Mouse (Mus musculus): Measurements from ENCODE around the gene Srp54b. TPM values are rescaled to one million over a fixed set of nuclear protein-coding genes. Genes with fewer than 3 reads are reported as not detected.
"Not testable (repeated sequence)": the region's sequence is repeated elsewhere in the genome, so short reads cannot be mapped to it uniquely, and the experiment has no call there.

The Srp54b gene
- 35.8 and 40.3 TPM in 2 replicates for polyA plus RNA-seq (2016; fragmentation: Nextera tagmentation; extraction: Ambion mirVana)

GRCm38 (mm10) chr12:55154559-55155448 is at the start of gene Srp54b:
Gene Srp54b (plus strand): TSS chr12:55155104.
- WGBS (ENCODE audit: insufficient replicate concordance): no CpG with 5 or more reads among the region's 57 CpGs
- not testable (repeated sequence) for H3K27ac ChIP-seq; H3K36me3 ChIP-seq; H3K9me3 ChIP-seq (replicated peaks); H3K4me2 ChIP-seq; H3K4me1 ChIP-seq; H3K27me3 ChIP-seq (replicated peaks)
- peak within 1 kb of the TSS; percentile 48; the same call in 1 of the 2 replicates for H3K9ac ChIP-seq
- H3K4me3 ChIP-seq: peak within 1 kb of the TSS; percentile 48
- peak; percentile 97 for ATAC-seq

DNA sequence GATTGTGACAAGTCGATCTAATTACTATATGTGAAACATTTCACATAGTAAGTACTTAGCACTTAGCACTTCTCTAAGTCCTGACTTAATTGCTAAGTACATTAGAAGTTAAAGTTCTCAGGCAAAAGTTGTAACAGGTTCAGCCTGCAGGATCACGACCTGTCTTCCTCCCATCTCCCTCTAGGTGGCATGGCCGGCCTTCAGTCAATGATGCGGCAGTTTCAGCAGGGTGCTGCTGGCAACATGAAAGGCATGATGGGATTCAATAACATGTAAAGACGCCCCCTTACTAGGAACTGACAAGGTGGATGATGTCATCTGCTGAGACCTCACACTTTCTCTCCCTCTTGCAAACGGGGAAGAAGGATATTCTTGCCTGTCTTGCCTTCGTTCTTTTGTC is 42.3 kb upstream of the Srp54b start:
- not testable (repeated sequence) for H3K27ac ChIP-seq; H3K27me3 ChIP-seq (replicated peaks); H3K9ac ChIP-seq; ATAC-seq; H3K4me1 ChIP-seq; H3K9me3 ChIP-seq (replicated peaks); H3K4me2 ChIP-seq; H3K4me3 ChIP-seq; H3K36me3 ChIP-seq
- WGBS (ENCODE audit: insufficient replicate concordance): no CpG with 5 or more reads among the region's 7 CpGs

GRCm38 (mm10) chr12:55124242-55124641 is 30.7 kb upstream of the Srp54b start, which contains the start of gene Fam177a:
Gene Fam177a (plus strand): TSS chr12:55124469.
- H3K9ac ChIP-seq; H3K36me3 ChIP-seq; H3K27me3 ChIP-seq (replicated peaks); H3K9me3 ChIP-seq (replicated peaks); H3K4me2 ChIP-seq; H3K4me3 ChIP-seq; H3K27ac ChIP-seq; H3K4me1 ChIP-seq: not testable (repeated sequence)
- no CpG with 5 or more reads among the region's 40 CpGs for WGBS (ENCODE audit: insufficient replicate concordance)
- ATAC-seq: peak; percentile 97

- H3K9ac ChIP-seq; H3K36me3 ChIP-seq; H3K27ac ChIP-seq; H3K4me1 ChIP-seq; H3K9me3 ChIP-seq (replicated peaks); H3K4me2 ChIP-seq; H3K27me3 ChIP-seq (replicated peaks); H3K4me3 ChIP-seq: not testable (repeated sequence)
- peak; percentile 78 for ATAC-seq
- WGBS (ENCODE audit: insufficient replicate concordance): no CpG with 5 or more reads among the region's 18 CpGs
Measured at GRCm38 (mm10) chr12:55124731-55125130, 30.2 kb upstream of the Srp54b start.

DNA sequence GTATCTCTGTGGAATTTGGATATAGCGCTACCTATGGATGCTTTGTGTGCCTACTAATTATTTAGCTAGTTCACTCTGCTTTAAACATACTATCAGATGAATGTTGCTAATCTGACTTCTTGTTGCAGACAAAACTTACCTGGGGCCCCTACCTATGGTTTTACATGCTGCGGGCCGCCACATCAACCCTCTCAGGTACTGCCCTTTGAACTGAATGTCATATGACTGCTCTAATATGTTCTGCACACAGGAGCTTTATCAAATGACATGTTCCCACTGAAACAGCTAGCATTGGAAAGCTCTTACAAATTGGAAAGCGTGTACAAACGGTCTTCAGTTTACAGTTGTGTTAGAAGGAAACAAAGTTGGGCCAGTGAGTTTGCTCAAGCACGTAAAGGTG is 19.4 kb upstream of the Srp54b start:
- not testable (repeated sequence) for H3K36me3 ChIP-seq

DNA sequence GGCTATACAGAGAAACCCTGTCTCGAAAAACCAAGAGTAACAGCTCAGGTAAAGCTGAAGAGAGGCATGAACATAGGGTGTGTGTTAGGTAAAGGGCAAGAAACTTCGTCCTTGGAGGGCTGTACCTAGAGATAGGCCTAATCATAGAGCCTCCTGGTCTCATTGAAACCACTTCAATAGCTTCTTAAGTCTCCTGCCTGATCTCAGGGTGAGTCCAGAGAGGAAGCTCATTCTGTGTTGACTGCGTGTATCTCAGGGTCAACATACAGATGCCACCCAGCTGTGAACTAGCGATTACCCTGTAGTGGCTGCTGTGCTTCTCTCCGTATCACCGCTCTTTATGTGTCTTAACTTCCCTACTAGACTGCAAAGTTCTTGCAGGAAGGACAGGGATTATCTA is 17.0 kb upstream of the Srp54b start:
- H3K9ac ChIP-seq; H3K9me3 ChIP-seq (replicated peaks); H3K27ac ChIP-seq; H3K4me3 ChIP-seq; H3K36me3 ChIP-seq; H3K4me1 ChIP-seq; H3K4me2 ChIP-seq; H3K27me3 ChIP-seq (replicated peaks): not testable (repeated sequence)
- WGBS (ENCODE audit: insufficient replicate concordance): no CpG with 5 or more reads among the region's 6 CpGs
- peak; percentile 65 for ATAC-seq

More for the DNA sequence above, 19.4 kb upstream of the Srp54b start:
- not testable (repeated sequence) for H3K4me2 ChIP-seq; H3K4me1 ChIP-seq; H3K4me3 ChIP-seq; H3K9me3 ChIP-seq (replicated peaks); H3K27me3 ChIP-seq (replicated peaks); ATAC-seq; H3K9ac ChIP-seq; H3K27ac ChIP-seq
- no CpG with 5 or more reads among the region's 6 CpGs for WGBS (ENCODE audit: insufficient replicate concordance)

DNA sequence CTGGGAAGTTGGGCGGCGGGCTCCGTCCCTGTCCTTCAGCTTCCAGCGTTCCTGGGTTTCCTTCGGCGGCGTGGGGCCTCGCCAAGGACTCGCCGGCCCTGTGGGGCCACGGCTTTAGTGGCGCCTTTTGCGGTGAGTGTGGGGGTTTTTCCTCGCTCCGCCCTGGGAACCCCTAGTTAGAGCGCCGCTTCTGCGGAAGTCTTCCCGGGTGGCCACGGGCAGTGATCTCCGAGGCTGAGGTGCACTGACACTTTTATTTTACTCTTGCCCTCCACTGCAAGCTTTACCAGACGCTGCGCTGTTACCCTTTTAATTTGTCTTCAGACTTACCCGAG is 512 bp downstream of the Srp54b start:
- H3K4me1 ChIP-seq; H3K27me3 ChIP-seq (replicated peaks); H3K4me2 ChIP-seq; H3K9me3 ChIP-seq (replicated peaks); H3K27ac ChIP-seq; H3K36me3 ChIP-seq: not testable (repeated sequence)
- peak overlapping the region; percentile 48; the same call in 1 of the 2 replicates for H3K9ac ChIP-seq
- peak; percentile 42 for ATAC-seq
- H3K4me3 ChIP-seq: peak overlapping the region; percentile 48
- WGBS (ENCODE audit: insufficient replicate concordance): 3% methylated on average over 12 of the region's 24 CpGs

GRCm38 (mm10) chr12:55167034-55167557 is 12.2 kb downstream of the Srp54b start:
- ATAC-seq; H3K4me3 ChIP-seq; H3K4me1 ChIP-seq; H3K9ac ChIP-seq; H3K27ac ChIP-seq; H3K36me3 ChIP-seq; H3K4me2 ChIP-seq; H3K9me3 ChIP-seq (replicated peaks); H3K27me3 ChIP-seq (replicated peaks): not testable (repeated sequence)
- no CpG with 5 or more reads among the region's 7 CpGs for WGBS (ENCODE audit: insufficient replicate concordance)

GRCm38 (mm10) chr12:55187686-55188085 is 32.8 kb downstream of the Srp54b start:
- H3K9ac ChIP-seq: not testable (repeated sequence)
- WGBS (ENCODE audit: insufficient replicate concordance): no CpG with 5 or more reads among the region's 8 CpGs

GRCm38 (mm10) chr12:55189127-55189526 is 34.2 kb downstream of the Srp54b start:
- no CpG with 5 or more reads among the region's 5 CpGs for WGBS (ENCODE audit: insufficient replicate concordance)
- not testable (repeated sequence) for H3K4me1 ChIP-seq

More at GRCm38 (mm10) chr12:55187686-55188085, 32.8 kb downstream of the Srp54b start:
- H3K4me2 ChIP-seq; H3K36me3 ChIP-seq; H3K27ac ChIP-seq; H3K9me3 ChIP-seq (replicated peaks); H3K27me3 ChIP-seq (replicated peaks); H3K4me3 ChIP-seq; H3K4me1 ChIP-seq: not testable (repeated sequence)
- ATAC-seq: 0 out of 2 replicates have a peak, but pooled peaks have one; percentile 42

GRCm38 (mm10) chr12:55199306-55199705 is 44.4 kb downstream of the Srp54b start, which contains the start of gene 1700047I17Rik2:
Gene 1700047I17Rik2 (plus strand): TSS chr12:55199592.
- no CpG with 5 or more reads among the region's 40 CpGs for whole genome bisulfite sequencing (ENCODE audit: insufficient replicate concordance)
- H3K27me3 ChIP-seq (replicated peaks); H3K9ac ChIP-seq; H3K9me3 ChIP-seq (replicated peaks); H3K4me1 ChIP-seq; H3K36me3 ChIP-seq; H3K4me2 ChIP-seq; H3K27ac ChIP-seq; H3K4me3 ChIP-seq: not testable (repeated sequence)
- ATAC-seq: peak; percentile 97

More at GRCm38 (mm10) chr12:55189127-55189526, 34.2 kb downstream of the Srp54b start:
- not testable (repeated sequence) for H3K4me3 ChIP-seq; H3K9ac ChIP-seq; H3K27ac ChIP-seq; H3K4me2 ChIP-seq; H3K9me3 ChIP-seq (replicated peaks); H3K27me3 ChIP-seq (replicated peaks); ATAC-seq; H3K36me3 ChIP-seq

GRCm38 (mm10) chr12:55199799-55200198 is 44.9 kb downstream of the Srp54b start:
- not testable (repeated sequence) for H3K9ac ChIP-seq; H3K27ac ChIP-seq; H3K4me1 ChIP-seq; H3K4me2 ChIP-seq; H3K4me3 ChIP-seq; H3K27me3 ChIP-seq (replicated peaks); H3K36me3 ChIP-seq; H3K9me3 ChIP-seq (replicated peaks)
- peak; percentile 82 for ATAC-seq
- no CpG with 5 or more reads among the region's 18 CpGs for WGBS (ENCODE audit: insufficient replicate concordance)

Measured in liver, embryonic 12.5 days (tissue).